Mouse (Mus musculus): Measurements from ENCODE around the gene Ank. TPM values are rescaled to one million over a fixed set of nuclear protein-coding genes. Genes with fewer than 3 reads are reported as not detected.
A peak's percentile ranks its signal among the peaks of the same experiment; 100 is the strongest.

Gene Ank
- total RNA-seq, 2 experiments from 2014 or later = 9.7 to 23.2 TPM

GRCm38 (mm10) chr15:27493516-27493915, 27.0 kb downstream of the Ank start:
- ATAC-seq (replicated peaks; ENCODE audit: poor library complexity) = no peak

GRCm38 (mm10) chr15:27495981-27496401, 29.5 kb downstream of the Ank start:
- ATAC-seq (replicated peaks; ENCODE audit: poor library complexity) = no peak

GRCm38 (mm10) chr15:27496596-27497299, 30.3 kb downstream of the Ank start:
- peak; percentile 64 for ATAC-seq (replicated peaks; ENCODE audit: poor library complexity)

GRCm38 (mm10) chr15:27497300-27497997, 31.0 kb downstream of the Ank start:
- ATAC-seq (replicated peaks; ENCODE audit: poor library complexity) = peak; percentile 7; the same call in 1 of the 2 replicates

- no peak for ATAC-seq (replicated peaks; ENCODE audit: poor library complexity)
Observed at GRCm38 (mm10) chr15:27498078-27498477, 31.6 kb downstream of the Ank start.

- ATAC-seq (replicated peaks; ENCODE audit: poor library complexity) = no peak
Observed at GRCm38 (mm10) chr15:27500390-27500789, 33.9 kb downstream of the Ank start.

- no peak for ATAC-seq (replicated peaks; ENCODE audit: poor library complexity)
Observed at GRCm38 (mm10) chr15:27502338-27502737, 35.9 kb downstream of the Ank start.

- no peak for ATAC-seq (replicated peaks; ENCODE audit: poor library complexity)
Observed at GRCm38 (mm10) chr15:27503221-27503620, 36.7 kb downstream of the Ank start.

- ATAC-seq (replicated peaks; ENCODE audit: poor library complexity) = peak; percentile 38
Observed at GRCm38 (mm10) chr15:27503801-27504730, 37.6 kb downstream of the Ank start.

- ATAC-seq (replicated peaks; ENCODE audit: poor library complexity) = peak; percentile 62
Observed at GRCm38 (mm10) chr15:27506127-27506886, 39.8 kb downstream of the Ank start.

- ATAC-seq (replicated peaks; ENCODE audit: poor library complexity) = no peak
Observed at GRCm38 (mm10) chr15:27506893-27507596, 40.6 kb downstream of the Ank start.

- ATAC-seq (replicated peaks; ENCODE audit: poor library complexity) = no peak
Observed at GRCm38 (mm10) chr15:27508169-27508568, 41.7 kb downstream of the Ank start.

GRCm38 (mm10) chr15:27508982-27509381, 42.5 kb downstream of the Ank start:
- no peak for ATAC-seq (replicated peaks; ENCODE audit: poor library complexity)

- no peak for ATAC-seq (replicated peaks; ENCODE audit: poor library complexity)
Observed at GRCm38 (mm10) chr15:27516927-27517326, 50.5 kb downstream of the Ank start.

GRCm38 (mm10) chr15:27518026-27518425, 51.5 kb downstream of the Ank start:
- peak; percentile 68 for ATAC-seq (replicated peaks; ENCODE audit: poor library complexity)

GRCm38 (mm10) chr15:27519857-27520256, 53.4 kb downstream of the Ank start:
- ATAC-seq (replicated peaks; ENCODE audit: poor library complexity) = peak; percentile 68

- ATAC-seq (replicated peaks; ENCODE audit: poor library complexity) = peak; percentile 12; the same call in 1 of the 2 replicates
Observed at GRCm38 (mm10) chr15:27525233-27526005, 58.9 kb downstream of the Ank start.

- no peak for ATAC-seq (replicated peaks; ENCODE audit: poor library complexity)
Observed at GRCm38 (mm10) chr15:27528896-27529295, 62.4 kb downstream of the Ank start.

- no peak for ATAC-seq (replicated peaks; ENCODE audit: poor library complexity)
Observed at GRCm38 (mm10) chr15:27530023-27530422, 63.5 kb downstream of the Ank start.

Measured in megakaryocyte progenitor cell, adult 5-6 weeks (primary cell).